Mouse (Mus musculus): ENCODE measurements around the gene Cnksr2.

The Cnksr2 gene

DNA sequence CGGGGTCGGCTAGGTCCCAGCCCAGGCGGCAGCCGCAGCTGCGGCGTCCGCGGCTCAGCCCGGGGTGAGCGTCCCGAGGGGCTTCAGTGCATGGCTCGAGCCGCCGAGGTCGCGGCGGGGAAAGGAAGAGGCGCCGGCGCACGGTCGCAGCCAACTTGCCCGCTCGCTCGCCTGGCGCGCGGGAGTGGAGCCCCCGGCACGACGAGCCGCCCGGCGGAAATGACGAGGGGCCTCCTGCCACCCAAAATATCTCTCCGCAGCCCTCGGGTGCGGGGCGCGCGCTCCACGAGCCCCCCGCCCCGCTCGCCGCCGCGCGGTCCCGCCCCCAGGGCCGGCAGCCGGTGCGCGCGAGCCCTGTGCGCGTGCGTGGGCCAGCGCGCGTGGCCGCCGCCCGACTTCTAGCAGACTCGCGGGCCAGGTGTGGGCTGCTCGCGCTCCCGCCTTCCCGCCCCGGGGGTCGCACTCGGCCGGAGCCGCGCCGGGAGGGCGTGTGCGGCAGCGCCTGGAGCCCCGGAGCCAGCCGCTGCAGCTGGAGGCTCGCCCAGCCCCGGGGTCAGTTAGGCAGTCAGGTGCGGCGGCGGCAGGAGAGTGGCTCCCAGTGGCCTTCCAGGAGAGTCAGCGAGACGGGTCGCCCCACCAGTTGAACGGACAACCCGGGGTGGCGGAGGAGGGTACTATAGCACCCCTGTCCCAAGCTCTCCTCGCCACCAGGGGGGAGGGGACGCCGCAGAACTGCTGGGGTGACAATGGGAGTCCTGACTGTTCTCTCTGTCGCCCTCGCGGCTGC, at the start of gene Cnksr2:
Gene Cnksr2 (minus strand): TSS at position 238 of the 787 bp plus-strand sequence.
- DNase-seq (ENCODE audit: extremely low read depth, insufficient read length, low spot score), result no peak

GRCm38 (mm10) chrX:158043844-158044140, 698 bp upstream of the Cnksr2 start:
- no peak for DNase-seq (ENCODE audit: extremely low read depth, insufficient read length, low spot score)

DNA sequence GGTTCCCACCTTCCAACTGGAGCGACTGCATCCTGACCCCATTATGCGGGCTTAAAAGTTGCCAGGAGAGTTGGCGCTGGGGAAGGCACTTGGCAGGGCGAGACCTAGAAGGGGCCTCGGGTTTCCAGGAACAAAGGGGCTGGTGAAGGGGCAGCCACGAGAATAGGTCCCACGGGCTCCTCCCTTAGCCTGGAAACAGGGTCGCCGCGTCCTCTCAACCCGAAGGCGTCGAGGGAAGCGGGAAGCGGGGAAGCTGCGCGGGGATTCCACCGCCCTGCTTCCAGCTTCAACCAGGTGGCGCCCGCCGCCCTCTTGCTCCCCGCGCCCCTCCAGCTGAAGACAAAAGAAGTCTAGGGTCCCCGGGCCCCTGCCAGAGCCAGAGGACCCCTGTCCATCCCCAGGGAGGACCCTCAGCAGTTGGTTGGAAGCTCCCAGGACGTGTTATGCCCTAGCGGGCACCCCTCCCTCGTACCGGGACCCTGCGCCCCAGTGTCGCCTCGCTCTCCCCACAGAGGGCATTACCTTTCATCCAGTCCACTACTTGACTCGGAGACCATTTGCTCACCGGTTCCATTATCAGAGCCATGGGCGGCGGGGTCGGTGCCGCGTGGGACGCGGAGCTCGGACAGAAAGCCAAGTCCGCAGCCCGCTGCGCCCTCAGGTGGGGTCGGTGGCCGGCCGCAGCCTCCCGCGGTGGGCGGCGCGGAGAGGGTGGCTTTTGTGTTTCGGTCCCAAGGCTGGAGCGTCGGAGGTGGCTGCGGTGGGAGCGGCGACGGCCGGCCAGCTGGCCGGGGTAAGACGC, 638 bp downstream of the Cnksr2 start:
- DNase-seq (ENCODE audit: extremely low read depth, insufficient read length, low spot score), result no peak

DNA sequence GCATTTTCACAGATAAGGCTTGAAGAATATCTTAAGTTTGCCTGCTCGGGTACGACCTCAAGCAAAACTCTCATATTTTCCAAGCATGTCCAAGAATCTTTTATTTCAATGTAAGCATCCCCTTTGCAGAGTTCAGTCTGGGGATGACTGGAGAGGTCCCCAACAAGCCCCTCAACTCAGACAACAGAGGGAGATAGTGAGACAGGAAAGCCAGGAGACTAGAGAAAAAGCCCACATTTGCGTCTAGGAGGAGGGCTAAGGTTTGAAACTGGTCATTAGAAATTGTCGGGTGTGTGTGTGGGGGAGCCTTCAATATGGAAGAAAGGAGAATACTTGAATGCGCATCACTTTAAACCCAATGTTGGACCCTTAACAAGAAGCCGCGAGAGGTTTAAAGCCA, 1.4 kb downstream of the Cnksr2 start:
- no peak for DNase-seq (ENCODE audit: extremely low read depth, insufficient read length, low spot score)

- no peak for DNase-seq (ENCODE audit: extremely low read depth, insufficient read length, low spot score)
Measured at GRCm38 (mm10) chrX:157951698-157952097, 91.4 kb downstream of the Cnksr2 start.

DNA sequence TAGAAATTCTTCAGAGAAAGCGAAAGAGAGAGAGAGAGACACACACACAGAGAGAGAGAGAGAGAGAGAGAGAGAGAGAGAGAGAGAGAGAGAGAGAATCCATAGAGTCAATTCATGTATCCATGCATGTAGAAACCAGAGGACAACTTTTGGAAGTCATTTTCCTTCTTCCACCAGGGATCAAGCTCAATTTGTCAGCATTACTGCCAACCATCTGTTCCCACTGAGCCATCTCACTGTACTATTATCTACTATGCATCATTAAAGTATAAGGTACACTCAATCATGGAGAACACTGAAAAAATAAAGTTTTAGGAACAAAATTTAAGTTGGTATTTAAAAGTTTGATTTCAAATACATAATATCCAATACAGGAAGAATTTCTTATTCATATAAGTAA, 93.8 kb downstream of the Cnksr2 start:
- DNase-seq (ENCODE audit: extremely low read depth, insufficient read length, low spot score), result no peak

GRCm38 (mm10) chrX:157945121-157945520, 98.0 kb downstream of the Cnksr2 start:
- DNase-seq (ENCODE audit: extremely low read depth, insufficient read length, low spot score), result no peak

GRCm38 (mm10) chrX:157936611-157937010, 106.5 kb downstream of the Cnksr2 start:
- no peak for DNase-seq (ENCODE audit: extremely low read depth, insufficient read length, low spot score)

- DNase-seq (ENCODE audit: extremely low read depth, insufficient read length, low spot score), result no peak
Measured at GRCm38 (mm10) chrX:157920093-157920492, 123.0 kb downstream of the Cnksr2 start.

DNA sequence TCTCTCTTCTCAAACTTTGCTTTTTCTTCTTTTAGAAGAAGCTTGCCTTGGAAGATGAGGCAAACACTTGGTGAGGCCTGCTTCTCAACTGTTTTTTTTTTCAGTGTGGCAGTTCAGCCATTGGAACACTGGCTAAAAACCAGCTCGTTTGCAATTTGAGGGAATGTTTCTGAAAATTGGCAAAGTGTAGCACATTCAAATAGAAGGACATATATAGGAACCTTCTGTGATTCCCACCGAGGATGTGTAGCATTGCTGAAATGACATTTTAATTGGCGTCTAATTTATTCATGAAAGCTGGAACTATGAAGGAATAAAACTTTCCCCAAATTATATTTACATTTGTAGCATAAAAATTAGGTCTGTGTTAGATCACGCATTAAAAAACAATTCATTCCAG, 213.1 kb downstream of the Cnksr2 start:
- no peak for DNase-seq (ENCODE audit: extremely low read depth, insufficient read length, low spot score)

DNA sequence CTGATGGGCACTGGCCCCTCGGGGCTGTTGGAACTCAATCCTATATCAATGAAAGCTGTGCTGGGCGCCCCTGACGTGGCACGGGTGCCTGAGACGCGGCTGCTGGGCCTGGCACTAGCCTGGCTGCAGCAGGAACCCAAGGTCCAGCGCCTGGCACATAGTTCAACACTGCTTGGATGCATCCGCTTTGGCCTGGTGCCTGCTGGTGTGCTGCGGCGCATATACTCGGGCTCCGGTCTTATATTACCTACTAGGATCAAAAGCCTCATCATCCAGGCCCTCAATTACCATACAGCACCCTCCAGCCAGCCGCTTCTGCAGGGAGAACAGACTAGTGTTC, 224.2 kb downstream of the Cnksr2 start:
- no peak for DNase-seq (ENCODE audit: extremely low read depth, insufficient read length, low spot score)

GRCm38 (mm10) chrX:157818207-157818920, 224.7 kb downstream of the Cnksr2 start, which contains the start of gene Klhl34:
Gene Klhl34 (plus strand): TSS chrX:157818435.
- DNase-seq (ENCODE audit: extremely low read depth, insufficient read length, low spot score), result no peak

DNA sequence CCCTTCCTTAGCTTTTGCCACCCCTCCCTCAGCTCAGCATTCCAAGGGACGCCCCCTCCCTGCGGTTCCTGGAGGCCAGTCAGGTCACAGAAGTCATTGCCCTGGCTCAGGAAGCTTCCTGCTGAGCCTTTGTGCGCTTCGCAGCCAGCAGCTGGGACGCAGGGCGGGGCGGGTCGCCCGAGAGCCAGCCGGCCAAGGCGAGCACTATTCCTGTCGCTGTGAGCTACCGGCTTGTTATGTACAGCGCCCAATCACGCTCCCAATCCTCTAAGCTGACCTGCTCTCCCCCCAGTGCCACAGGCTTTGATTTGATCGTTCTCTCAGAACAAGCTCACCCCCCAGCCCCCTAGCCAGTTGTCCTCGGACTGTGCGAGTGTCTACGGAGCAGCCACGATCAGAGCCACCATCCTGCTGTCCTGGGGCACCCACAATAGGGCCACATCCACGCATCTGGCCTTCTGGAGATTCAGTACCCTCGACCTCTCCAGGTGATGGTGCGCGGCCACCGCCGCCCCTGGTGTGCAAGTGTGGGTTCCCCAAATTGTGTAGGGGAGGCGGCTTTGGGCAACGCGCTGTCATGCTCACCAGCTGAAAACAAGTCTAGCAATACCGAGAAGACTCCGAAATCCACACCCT, 225.4 kb downstream of the Cnksr2 start:
- no peak for DNase-seq (ENCODE audit: extremely low read depth, insufficient read length, low spot score)

DNA sequence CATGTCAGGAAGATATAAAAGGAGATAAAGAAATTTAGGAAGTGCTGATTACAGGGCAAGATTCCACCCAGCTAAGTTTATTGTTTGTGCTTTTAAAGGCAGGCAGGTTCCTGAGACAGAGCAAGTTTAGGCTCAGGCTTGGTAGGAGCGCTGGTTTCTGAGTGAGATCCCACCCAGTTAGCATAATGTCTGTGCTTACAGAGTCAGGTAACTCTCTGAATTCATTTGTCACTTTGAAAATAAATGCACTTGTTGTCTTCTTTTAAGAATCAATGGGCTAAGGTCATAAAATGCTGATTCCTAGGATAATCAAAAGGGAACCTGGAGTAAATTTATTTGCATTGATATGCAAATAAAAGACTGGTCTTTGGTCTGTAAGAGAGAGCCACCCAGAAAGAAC, 233.4 kb downstream of the Cnksr2 start:
- DNase-seq (ENCODE audit: extremely low read depth, insufficient read length, low spot score), result no peak

- DNase-seq (ENCODE audit: extremely low read depth, insufficient read length, low spot score), result no peak
Measured at GRCm38 (mm10) chrX:157801669-157802068, 241.4 kb downstream of the Cnksr2 start.
